Mouse (Mus musculus) cerebral cortex, adult 2 months (tissue): Measurements from ENCODE around the gene Rnf6.

Experiments used
- WGBS: fragments of 180-500 bp; shearing (Covaris S2); methylation state at CpG from one replicate; pipeline ENCODE4 v1.1.7; 2018; 5-methylcytosine and 5-hydroxymethylcytosine counted together

The Rnf6 gene

GRCm38 (mm10) chr5:146220879-146221714 lies at the start of gene Rnf6:
Rnf6 (minus strand) TSS chr5:146221555.
- WGBS, result under 1% methylated on average over 67 of the region's 67 CpGs

GRCm38 (mm10) chr5:146270593-146270992 lies 49.2 kb upstream of the Rnf6 start:
- 92% methylated on average over 9 of the region's 9 CpGs for WGBS

GRCm38 (mm10) chr5:146267776-146268175 lies 46.4 kb upstream of the Rnf6 start:
- WGBS, result 85% methylated on average over 7 of the region's 7 CpGs

- WGBS, result 69% methylated on average over 6 of the region's 6 CpGs
Observed at GRCm38 (mm10) chr5:146265934-146266591, 44.7 kb upstream of the Rnf6 start.

- WGBS, result 70% methylated on average over 9 of the region's 9 CpGs
Observed at GRCm38 (mm10) chr5:146260003-146260402, 38.6 kb upstream of the Rnf6 start.

GRCm38 (mm10) chr5:146253644-146254043 lies 32.3 kb upstream of the Rnf6 start:
- 37% methylated on average over 5 of the region's 5 CpGs for WGBS

GRCm38 (mm10) chr5:146251663-146252429 lies 30.5 kb upstream of the Rnf6 start:
- 82% methylated on average over 5 of the region's 5 CpGs for WGBS

GRCm38 (mm10) chr5:146250369-146251075 lies 29.2 kb upstream of the Rnf6 start:
- 90% methylated on average over 12 of the region's 12 CpGs for WGBS

GRCm38 (mm10) chr5:146248746-146249145 lies 27.4 kb upstream of the Rnf6 start:
- 66% methylated on average over 10 of the region's 10 CpGs for WGBS

- WGBS, result 47% methylated on average over 5 of the region's 5 CpGs
Observed at GRCm38 (mm10) chr5:146247709-146248108, 26.4 kb upstream of the Rnf6 start.

GRCm38 (mm10) chr5:146246386-146246785 lies 25.0 kb upstream of the Rnf6 start:
- WGBS, result 100% methylated on average over 1 of the region's 1 CpGs

GRCm38 (mm10) chr5:146245646-146246370 lies 24.5 kb upstream of the Rnf6 start:
- 86% methylated on average over 7 of the region's 7 CpGs for WGBS

- WGBS, result 97% methylated on average over 4 of the region's 4 CpGs
Observed at GRCm38 (mm10) chr5:146245193-146245592, 23.8 kb upstream of the Rnf6 start.

GRCm38 (mm10) chr5:146241202-146241601 lies 19.8 kb upstream of the Rnf6 start:
- 90% methylated on average over 3 of the region's 3 CpGs for WGBS

GRCm38 (mm10) chr5:146240771-146241170 lies 19.4 kb upstream of the Rnf6 start:
- 89% methylated on average over 2 of the region's 2 CpGs for WGBS

- WGBS, result 82% methylated on average over 10 of the region's 10 CpGs
Observed at GRCm38 (mm10) chr5:146238274-146238673, 16.9 kb upstream of the Rnf6 start.

- WGBS, result 72% methylated on average over 1 of the region's 1 CpGs
Observed at GRCm38 (mm10) chr5:146234336-146234735, 13.0 kb upstream of the Rnf6 start.

GRCm38 (mm10) chr5:146232816-146233215 lies 11.5 kb upstream of the Rnf6 start:
- 15% methylated on average over 11 of the region's 11 CpGs for WGBS

- 20% methylated on average over 6 of the region's 6 CpGs for WGBS
Observed at GRCm38 (mm10) chr5:146232056-146232675, 10.8 kb upstream of the Rnf6 start.

- under 1% methylated on average over 19 of the region's 19 CpGs for WGBS
Observed at GRCm38 (mm10) chr5:146231655-146231996, 10.3 kb upstream of the Rnf6 start.
